9 mouse cellular contexts compared by ENCODE assay signal in the genomic region with DNA sequence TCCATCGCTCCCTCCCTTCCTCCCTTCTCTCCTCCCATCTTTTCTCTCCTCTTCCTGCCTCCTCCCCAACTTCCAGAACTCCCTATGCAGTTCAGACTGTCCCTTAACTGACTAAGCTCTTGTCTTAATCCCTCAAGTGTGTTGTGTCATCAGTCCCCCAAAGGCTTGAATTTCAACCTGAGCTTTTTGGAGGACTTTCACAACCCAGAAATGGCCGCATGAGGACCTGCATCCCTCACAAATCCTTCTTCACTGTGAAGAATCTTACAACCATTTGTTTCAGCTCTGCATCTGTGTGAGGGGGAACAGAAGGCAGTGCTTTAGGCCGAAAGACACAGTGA. TPM values are rescaled to one million over a fixed set of nuclear protein-coding genes. Genes with fewer than 3 reads are reported as not detected.
DNase-seq lines count a peak whose midpoint lies in the region; ATAC-seq and TF ChIP-seq lines count a peak whose summit lies in the region.
"Had no signal": no experiment of that assay in that cellular context is flagged by ENCODE, and none has a peak within 500 bp of the region (broad histone marks: within the 10 kb centered on the region; RNA-seq: fewer than 3 reads in every experiment).

No protein-coding gene starts in this region.

- H3K27me3 ChIP-seq in kidney, postnatal 0 days (ENCODE audit: insufficient read depth, low read length) = no peaks in the 10 kb centered on the region
- no peaks in the 10 kb centered on the region for H3K27me3 ChIP-seq in intestine, embryonic 14.5 days (replicated peaks; ENCODE audit: control insufficient read depth, insufficient read depth, low read length)
- no peaks in the 10 kb centered on the region for H3K27me3 ChIP-seq in neural tube, embryonic 13.5 days

- peaks cover 14% of the 10 kb centered on the region for H3K4me1 ChIP-seq in kidney, postnatal 0 days (replicated peaks; ENCODE audit: insufficient read depth, low read length)
- H3K4me1 ChIP-seq in embryonic fibroblast, embryonic 13.5 days (ENCODE audit: control insufficient read depth, insufficient read depth, low read length) = peaks cover 12% of the 10 kb centered on the region
- peaks cover 14% of the 10 kb centered on the region for H3K4me1 ChIP-seq in intestine, embryonic 14.5 days (replicated peaks; ENCODE audit: control insufficient read depth, insufficient read depth, low read length)
- peaks cover 23% of the 10 kb centered on the region for H3K4me1 ChIP-seq in neural tube, embryonic 13.5 days (replicated peaks)

- TF ChIP-seq POLR2A in embryonic fibroblast, embryonic 13.5 days (IDR thresholded peaks at IDR 0.05; ENCODE audit: low read depth, low read length) = no peak

- no peaks in the 10 kb centered on the region for H3K36me3 ChIP-seq in kidney, postnatal 0 days (ENCODE audit: insufficient read depth, low read length)
- H3K36me3 ChIP-seq in intestine, embryonic 14.5 days (ENCODE audit: control insufficient read depth, insufficient read depth, low read length) = no peaks in the 10 kb centered on the region
- no peaks in the 10 kb centered on the region for H3K36me3 ChIP-seq in neural tube, embryonic 13.5 days
- H3K36me3 ChIP-seq: G1E had no signal

- DNase-seq in kidney, postnatal 0 days (ENCODE audit: low spot score) = peak; percentile 25
- DNase-seq in kidney, adult 18-20 months = no peak
- no peak for DNase-seq in intestine, embryonic 14.5 days (ENCODE audit: low spot score)
- no peak for DNase-seq in right cerebral cortex, postnatal 25 days
- no peak for DNase-seq in thymus, adult 18-20 months

- H3K9ac ChIP-seq in kidney, postnatal 0 days (ENCODE audit: low read depth, low read length) = no peak overlapping the region; the same call in 1 of the 2 replicates
- H3K9ac ChIP-seq in intestine, embryonic 14.5 days (ENCODE audit: low read length) = no peak overlapping the region; the same call in 1 of the 2 replicates
- no peak overlapping the region for H3K9ac ChIP-seq in neural tube, embryonic 13.5 days

- TF ChIP-seq CTCF in kidney, postnatal 0 days (IDR thresholded peaks at IDR 0.05; ENCODE audit: low read depth) = no peak
- TF ChIP-seq CTCF in embryonic fibroblast, embryonic 13.5 days (IDR thresholded peaks at IDR 0.05; ENCODE audit: borderline replicate concordance, insufficient read depth, low read length) = no peak

- H3K9me3 ChIP-seq in kidney, postnatal 0 days (replicated peaks; ENCODE audit: low read length) = no peaks in the 10 kb centered on the region
- no peaks in the 10 kb centered on the region for H3K9me3 ChIP-seq in intestine, embryonic 14.5 days (ENCODE audit: control insufficient read depth, low read length)
- H3K9me3 ChIP-seq in neural tube, embryonic 13.5 days = no peaks in the 10 kb centered on the region
- H3K9me3 ChIP-seq: G1E had no signal

- ATAC-seq in kidney, postnatal 0 days (replicated peaks; ENCODE audit: low FRiP score, low read depth) = no peak
- peak; percentile 19; the same call in 1 of the 2 replicates for ATAC-seq in intestine, embryonic 14.5 days (replicated peaks; ENCODE audit: low FRiP score, low TSS enrichment, low read depth)
- peak; percentile 36 for ATAC-seq in neural tube, embryonic 13.5 days (ENCODE audit: low read depth)
- no peak for ATAC-seq in monocyte, adult 5-6 weeks (replicated peaks; ENCODE audit: insufficient number of reproducible peaks, low FRiP score, low TSS enrichment, poor library complexity, severe bottlenecking)

- H3K27ac ChIP-seq in kidney, postnatal 0 days = peak overlapping the region; percentile 93
- H3K27ac ChIP-seq in embryonic fibroblast, embryonic 13.5 days (ENCODE audit: insufficient read depth, low read length) = peak overlapping the region; percentile 80
- H3K27ac ChIP-seq in intestine, embryonic 14.5 days (ENCODE audit: low read depth) = peak overlapping the region; percentile 90
- peak overlapping the region; percentile 83 for H3K27ac ChIP-seq in neural tube, embryonic 13.5 days (replicated peaks)

- WGBS in kidney, postnatal 0 days = 53% methylated on average over 3 of the region's 3 CpGs
- 39% methylated on average over 3 of the region's 3 CpGs for WGBS in intestine, embryonic 14.5 days
- WGBS in neural tube, embryonic 13.5 days = 46% methylated on average over 3 of the region's 3 CpGs

- peak overlapping the region; percentile 18; the same call in 1 of the 2 replicates for H3K4me3 ChIP-seq in kidney, postnatal 0 days (replicated peaks; ENCODE audit: low read depth, low read length)
- H3K4me3 ChIP-seq in embryonic fibroblast, embryonic 13.5 days (ENCODE audit: insufficient read depth, low read length) = peak overlapping the region; percentile 8; the same call in 1 of the 2 replicates
- H3K4me3 ChIP-seq in intestine, embryonic 14.5 days (ENCODE audit: low read depth, low read length) = no peak overlapping the region; the same call in 1 of the 2 replicates
- H3K4me3 ChIP-seq in neural tube, embryonic 13.5 days = peak overlapping the region; percentile 18; the same call in 1 of the 2 replicates

- H3K4me2 ChIP-seq in kidney, postnatal 0 days (ENCODE audit: low read length) = peak overlapping the region; percentile 55; the same call in 1 of the 2 replicates
- H3K4me2 ChIP-seq in intestine, embryonic 14.5 days (ENCODE audit: low read length) = peak overlapping the region; percentile 52
- H3K4me2 ChIP-seq in neural tube, embryonic 13.5 days = peak overlapping the region; percentile 41

RNA-seq across cellular contexts. Expression of a gene that starts 15.4 kb away (rescaled TPM):
- polyA plus RNA-seq in kidney, postnatal 0 days (2015; fragmentation: Nextera tagmentation; extraction: Ambion mirVana) = 0.17 TPM in 1 of 2 replicates, not detected in the other
- polyA plus RNA-seq in embryonic fibroblast, embryonic 13.5 days (2011; ENCODE audit: insufficient read length, low read depth, missing spikeins) = not detected in 2 replicates
- polyA plus RNA-seq in intestine, embryonic 14.5 days (2014; fragmentation: Nextera tagmentation; extraction: Ambion mirVana) = 0.35 TPM in 1 of 2 replicates, not detected in the other
- polyA plus RNA-seq in neural tube, embryonic 13.5 days (2015; fragmentation: Nextera tagmentation; extraction: Ambion mirVana) = 0.44 TPM in 1 of 2 replicates, not detected in the other
- total RNA-seq in monocyte, adult 5-6 weeks (2017) = 2.3 TPM in 1 of 3 replicates, not detected in the others
- polyA plus RNA-seq: G1E had no signal

Comparison
In these comparisons a context has a peak if more than half of its experiments do, and no peak if none do; other contexts are left out.
1. ATAC-seq: peak in intestine, embryonic 14.5 days (single experiment) and neural tube, embryonic 13.5 days (single experiment); none in kidney, postnatal 0 days (single experiment) and monocyte, adult 5-6 weeks (single experiment).
2. Peak in every context shown above with its lines, with median percentiles within 50 percentile points of each other: H3K27ac ChIP-seq and H3K4me2 ChIP-seq.